Mouse (Mus musculus): ENCODE measurements around the gene Mtif3.

DNA sequence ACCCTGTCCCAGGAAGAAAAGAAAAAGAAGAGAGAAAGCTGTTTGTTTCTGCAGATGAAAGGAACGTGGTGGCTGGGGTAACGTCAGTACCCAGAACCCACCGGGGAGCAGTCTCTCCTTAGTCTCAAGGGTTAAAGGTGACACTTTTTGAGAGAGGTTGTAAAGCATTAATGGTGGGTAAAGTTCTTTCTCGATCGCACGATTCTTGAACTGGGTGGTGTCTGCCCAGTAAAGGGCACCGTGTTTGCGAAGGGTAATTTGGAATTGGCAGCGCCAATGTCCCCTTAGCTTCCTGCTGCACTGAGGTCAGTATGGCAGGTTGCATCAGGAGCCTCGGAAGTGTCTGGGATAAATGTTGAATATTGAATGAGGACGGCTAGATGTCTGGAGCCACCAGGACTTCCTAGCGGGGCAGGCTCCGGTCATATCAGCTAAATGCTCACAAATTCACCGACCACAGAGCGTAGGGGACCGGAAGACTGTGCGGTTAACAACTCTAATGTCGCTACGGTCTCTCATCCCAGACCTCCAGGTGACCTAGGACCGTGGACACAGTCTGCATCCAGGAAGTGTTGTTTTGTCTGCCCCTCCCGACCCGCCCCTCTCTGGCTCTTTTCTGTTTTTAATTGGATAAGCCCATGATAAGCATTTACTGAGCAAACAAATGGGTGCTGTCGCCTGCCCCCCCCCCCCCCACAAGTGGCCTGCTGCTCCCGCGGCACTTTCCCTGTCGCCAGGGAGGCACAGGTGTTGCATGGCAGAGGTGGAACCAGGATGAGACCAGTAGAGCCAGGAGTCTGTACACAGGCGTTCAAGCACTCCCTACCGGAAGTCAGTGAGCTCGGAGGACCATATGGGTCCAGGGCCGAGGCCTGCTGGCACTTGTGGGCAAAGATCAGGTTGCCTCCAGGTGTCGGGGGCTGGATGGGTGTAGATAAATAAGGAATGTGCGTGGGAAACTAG is 25.8 kb downstream of the Mtif3 start:
- no peak for TF ChIP-seq CTCF (IDR thresholded peaks at IDR 0.05; ENCODE audit: borderline replicate concordance, insufficient read depth, low read depth, low read length)
- no peak for TF ChIP-seq POLR2A (IDR thresholded peaks at IDR 0.05; ENCODE audit: borderline replicate concordance, insufficient read depth, low read length)
